Mouse (Mus musculus): ENCODE data around the gene Htra3. TPM values are rescaled to one million over a fixed set of nuclear protein-coding genes. Genes with fewer than 3 reads are reported as not detected.

The Htra3 gene
- polyA plus RNA-seq, 1 experiment from 2014 or later: 29.2 TPM

DNA sequence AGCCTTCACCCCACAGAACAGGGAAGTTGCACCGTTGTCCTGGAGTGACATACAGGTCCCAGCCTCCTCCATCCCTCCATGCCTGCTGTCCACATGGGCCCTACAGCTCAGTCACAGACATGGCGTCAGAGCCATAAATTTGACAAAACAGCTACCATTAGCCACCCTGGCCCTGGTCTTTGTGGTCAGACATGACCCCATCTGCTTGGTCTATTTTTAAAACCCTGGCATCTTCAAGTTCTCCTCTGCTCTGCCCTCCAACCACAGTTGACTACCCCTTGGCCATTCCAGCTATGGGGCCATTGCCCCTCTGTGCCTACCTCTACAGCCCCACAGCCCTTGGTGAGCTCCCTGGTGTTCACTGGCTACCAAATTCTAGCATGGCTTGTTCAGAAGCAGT lies 69.6 kb downstream of the Htra3 start:
- no peak overlapping the region for H3K4me2 ChIP-seq
- 75% methylated on average over 2 of the region's 2 CpGs for WGBS
- no peak overlapping the region for H3K9ac ChIP-seq
- peaks cover 35% of the 10 kb centered on the region for H3K4me1 ChIP-seq
- no peak overlapping the region for H3K27ac ChIP-seq
- no peaks in the 10 kb centered on the region for H3K9me3 ChIP-seq
- H3K4me3 ChIP-seq: no peak overlapping the region
- H3K36me3 ChIP-seq: no peaks in the 10 kb centered on the region
- H3K27me3 ChIP-seq: no peaks in the 10 kb centered on the region
- ATAC-seq (ENCODE audit: borderline replicate concordance, extremely low read depth, low FRiP score, low TSS enrichment): no peak

DNA sequence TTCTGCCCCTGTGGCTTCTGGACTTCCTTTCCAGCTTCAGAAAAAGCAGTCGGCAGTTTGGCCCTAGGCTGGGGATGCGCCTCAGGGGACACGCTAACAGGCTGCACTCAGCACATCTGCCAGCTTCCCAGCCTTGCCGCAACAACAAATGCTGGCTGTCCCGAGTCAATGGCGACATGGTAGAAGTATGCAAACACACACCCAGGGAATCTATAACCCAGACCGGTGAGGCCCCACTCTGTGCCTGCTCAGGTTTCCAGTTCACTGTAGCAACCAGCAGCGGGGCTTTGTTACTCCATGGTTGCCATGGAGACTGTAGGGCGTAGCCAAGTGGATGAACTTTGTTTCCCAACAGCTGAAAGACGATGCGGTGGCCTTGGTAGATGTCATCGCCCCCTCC lies 70.2 kb downstream of the Htra3 start:
- H3K27ac ChIP-seq: no peak overlapping the region
- peaks cover 35% of the 10 kb centered on the region for H3K4me1 ChIP-seq
- no peak; the same call in 1 of the 2 replicates for ATAC-seq (ENCODE audit: borderline replicate concordance, extremely low read depth, low FRiP score, low TSS enrichment)
- H3K9me3 ChIP-seq: no peaks in the 10 kb centered on the region
- H3K4me3 ChIP-seq: no peak overlapping the region
- H3K36me3 ChIP-seq: no peaks in the 10 kb centered on the region
- H3K9ac ChIP-seq: no peak overlapping the region
- no peaks in the 10 kb centered on the region for H3K27me3 ChIP-seq
- no peak overlapping the region for H3K4me2 ChIP-seq
- WGBS: 22% methylated on average over 12 of the region's 12 CpGs

DNA sequence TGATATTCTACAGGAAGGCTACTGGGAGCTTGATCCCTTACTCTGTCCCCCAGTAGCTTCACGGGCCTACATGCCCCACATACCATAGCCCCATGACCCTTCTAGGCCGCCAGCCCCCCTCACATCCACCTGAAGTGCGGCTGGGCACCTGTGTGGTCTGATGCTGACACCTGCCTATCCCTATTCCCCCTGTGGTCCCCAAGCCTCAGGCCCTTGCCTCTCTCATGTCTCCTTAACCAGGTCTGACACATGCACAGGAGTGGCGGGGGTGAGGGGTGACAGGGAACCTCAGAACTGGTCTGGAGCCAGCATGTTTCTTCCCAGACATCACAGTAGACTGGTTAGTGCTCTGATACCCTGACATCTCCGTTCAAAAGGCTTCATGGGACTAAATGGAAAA lies 71.0 kb downstream of the Htra3 start:
- H3K27ac ChIP-seq: no peak overlapping the region
- H3K4me2 ChIP-seq: no peak overlapping the region
- 66% methylated on average over 5 of the region's 5 CpGs for WGBS

DNA sequence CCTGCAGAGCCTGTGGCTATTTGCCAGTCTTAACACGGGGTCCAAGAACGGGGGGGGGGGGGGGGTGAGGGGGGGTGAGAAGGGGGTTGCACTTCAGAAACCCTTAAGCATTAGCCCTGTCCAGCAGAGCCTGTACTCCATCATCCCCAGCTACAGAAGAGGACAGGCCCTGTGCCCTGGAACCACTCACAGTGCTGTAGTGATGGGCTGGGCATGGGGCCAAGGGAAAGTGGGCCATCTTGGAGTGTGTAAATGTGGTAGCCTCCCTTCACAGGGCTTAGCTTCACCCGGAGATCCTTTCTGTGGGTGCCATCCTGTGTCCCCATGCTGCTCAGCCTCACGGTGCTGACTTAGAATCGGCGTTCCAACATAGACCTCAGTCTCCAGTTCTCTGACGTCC lies 71.8 kb downstream of the Htra3 start:
- Histone ChIP-seq H3K27ac (no peak overlapping the region), H3K4me1 (peaks cover 35% of the 10 kb centered on the region), H3K36me3 (no peaks in the 10 kb centered on the region), H3K9ac (no peak overlapping the region), H3K4me2 (no peak overlapping the region), H3K9me3 (no peaks in the 10 kb centered on the region), H3K4me3 (no peak overlapping the region), H3K27me3 (no peaks in the 10 kb centered on the region)
- peak; percentile 33; the same call in 1 of the 2 replicates for ATAC-seq (ENCODE audit: borderline replicate concordance, extremely low read depth, low FRiP score, low TSS enrichment)
- WGBS: 65% methylated on average over 6 of the region's 7 CpGs

More for the DNA sequence above, 71.0 kb downstream of the Htra3 start:
- no peak overlapping the region for H3K4me3 ChIP-seq
- no peaks in the 10 kb centered on the region for H3K36me3 ChIP-seq
- peaks cover 35% of the 10 kb centered on the region for H3K4me1 ChIP-seq
- no peaks in the 10 kb centered on the region for H3K9me3 ChIP-seq
- ATAC-seq (ENCODE audit: borderline replicate concordance, extremely low read depth, low FRiP score, low TSS enrichment): no peak
- no peak overlapping the region for H3K9ac ChIP-seq
- no peaks in the 10 kb centered on the region for H3K27me3 ChIP-seq

DNA sequence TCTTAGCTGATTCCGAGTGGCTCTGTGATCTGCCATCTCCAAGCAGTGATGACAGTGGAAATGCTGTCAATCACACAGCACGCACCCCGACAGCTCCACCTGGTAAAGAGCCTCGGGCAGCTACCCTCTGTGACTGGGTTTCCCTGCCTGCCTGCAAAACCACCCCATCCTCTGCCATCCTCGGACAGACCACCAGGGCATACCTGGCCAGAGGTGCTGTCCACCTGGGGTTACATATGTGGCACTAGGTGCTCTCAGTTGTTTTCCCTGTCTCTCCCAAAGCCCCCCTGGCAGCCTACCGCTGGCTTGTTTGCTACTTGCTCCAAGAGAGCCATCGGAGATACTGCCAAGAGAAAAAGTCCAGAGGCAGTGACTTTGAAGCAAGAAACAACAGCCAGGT lies 72.8 kb downstream of the Htra3 start:
- Histone ChIP-seq H3K4me2 (no peak overlapping the region), H3K36me3 (no peaks in the 10 kb centered on the region), H3K4me1 (peaks cover 32% of the 10 kb centered on the region), H3K27me3 (no peaks in the 10 kb centered on the region), H3K27ac (no peak overlapping the region), H3K9ac (no peak overlapping the region), H3K4me3 (no peak overlapping the region), H3K9me3 (no peaks in the 10 kb centered on the region)
- ATAC-seq (ENCODE audit: borderline replicate concordance, extremely low read depth, low FRiP score, low TSS enrichment): no peak
- WGBS: 83% methylated on average over 7 of the region's 7 CpGs

DNA sequence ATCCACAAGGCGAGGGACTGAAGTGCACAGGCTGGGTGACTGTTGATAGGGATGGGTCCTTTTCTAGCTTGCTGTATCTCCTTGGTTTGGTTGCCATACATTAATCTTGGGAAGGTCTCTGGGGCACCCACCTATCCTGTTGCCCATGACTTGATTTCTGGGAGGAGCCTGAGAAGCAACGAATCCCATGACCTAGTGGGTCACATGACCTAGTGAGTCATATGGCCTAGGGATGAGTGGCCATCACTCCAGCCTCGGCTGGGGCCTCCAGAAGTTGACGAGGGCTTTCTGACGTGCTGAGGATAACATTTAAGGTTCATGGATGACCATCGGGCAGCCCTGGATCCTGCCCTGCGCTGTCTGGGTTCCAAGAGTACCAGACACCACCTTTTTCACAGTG lies 74.2 kb downstream of the Htra3 start:
- Histone ChIP-seq H3K9ac (no peak overlapping the region), H3K27me3 (no peaks in the 10 kb centered on the region)
- 75% methylated on average over 7 of the region's 7 CpGs for WGBS

More for the DNA sequence above, 74.2 kb downstream of the Htra3 start:
- Histone ChIP-seq H3K9me3 (no peaks in the 10 kb centered on the region), H3K36me3 (peaks cover 1% of the 10 kb centered on the region; the same call in 1 of the 2 replicates), H3K4me3 (no peak overlapping the region), H3K4me1 (peaks cover 26% of the 10 kb centered on the region), H3K4me2 (no peak overlapping the region), H3K27ac (no peak overlapping the region)
- no peak for ATAC-seq (ENCODE audit: borderline replicate concordance, extremely low read depth, low FRiP score, low TSS enrichment)

Other genes with a start within 250 kb of the Htra3 start
- 5.8 and 8.7 TPM in 2 replicates for gene Cpz, start 154.1 kb downstream of the Htra3 start, polyA plus RNA-seq (2015; fragmentation: Nextera tagmentation; extraction: Ambion mirVana)
- 8.0 and 8.5 TPM in 2 replicates for gene Trmt44, start 104.7 kb downstream of the Htra3 start, polyA plus RNA-seq (2015; fragmentation: Nextera tagmentation; extraction: Ambion mirVana)
- gene Acox3, start 96.7 kb downstream of the Htra3 start, polyA plus RNA-seq (2015; fragmentation: Nextera tagmentation; extraction: Ambion mirVana): 11.1 and 13.5 TPM in 2 replicates
- gene Sh3tc1, start 60.2 kb upstream of the Htra3 start, polyA plus RNA-seq (2015; fragmentation: Nextera tagmentation; extraction: Ambion mirVana): 11.0 and 11.6 TPM in 2 replicates
- 0.27 and 0.62 TPM in 2 replicates for gene Ablim2, start 78.1 kb upstream of the Htra3 start, polyA plus RNA-seq (2015; fragmentation: Nextera tagmentation; extraction: Ambion mirVana)
- 20.5 and 21.5 TPM in 2 replicates for gene Afap1, start 213.5 kb upstream of the Htra3 start, polyA plus RNA-seq (2015; fragmentation: Nextera tagmentation; extraction: Ambion mirVana)

All from lung, embryonic 15.5 days (tissue).